Mouse (Mus musculus) heart, postnatal 0 days (tissue): Measurements from ENCODE around the gene Lhfpl2.

ENCODE experiments used
- CTCF ChIP-seq: IDR thresholded peaks from 2 replicates; pipeline ENCODE4 v1.5.1; 2016; ENCODE audit warnings: antibody characterized with exemption, control low read depth, low read depth
- EP300 ChIP-seq: IDR thresholded peaks from 2 replicates; pipeline ENCODE4 v1.6.1; 2016; ENCODE audit warnings: antibody characterized with exemption, low read depth

DNA sequence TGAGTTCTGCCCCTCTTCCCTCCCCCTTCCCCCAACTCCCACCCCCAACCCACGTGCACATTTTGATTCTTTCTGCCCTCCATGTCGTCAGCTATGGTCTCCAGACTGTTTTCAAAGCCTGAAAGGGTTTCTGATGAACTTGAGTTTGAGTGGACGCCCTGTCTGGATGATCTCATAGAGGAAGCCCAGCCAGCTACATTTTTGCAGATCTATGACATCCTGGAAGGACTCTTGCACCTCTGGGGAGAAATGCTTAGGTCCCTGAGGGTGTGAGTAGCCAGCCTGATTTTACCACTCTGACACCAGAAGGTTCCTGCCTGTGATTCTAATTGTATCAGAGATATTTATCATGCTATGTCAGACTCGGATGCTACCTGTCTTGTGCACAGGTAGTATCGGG lies 91.4 kb downstream of the Lhfpl2 start:
- TF ChIP-seq CTCF (no peak), EP300 (no peak)
